Mouse (Mus musculus) left cerebral cortex, postnatal 14 days (tissue): ENCODE measurements around the gene Cbx7. TPM values are rescaled to one million over a fixed set of nuclear protein-coding genes. Genes with fewer than 3 reads are reported as not detected.
"Not testable (repeated sequence)": the region's sequence is repeated elsewhere in the genome, so short reads cannot be mapped to it uniquely, and the experiment has no call there.

Experiments used
- DNase-seq, 2 experiments: peaks; one replicate each; pipeline ENCODE4 v3.0.0; 2021 to 2022; ENCODE audit warnings: low spot score in 2 of 2, mixed read lengths in 1 of 2
- intact Hi-C: fragments of 180-260 bp; cut with DNase I; formaldehyde crosslinking; loops from one replicate; pipeline ENCODE4 v1.15.1; 2025
- total RNA-seq, 2 experiments: library from RNA; stranded (reverse); gene quantifications; 2 replicates each; pipeline ENCODE4 v1.2.3; 2021

Gene Cbx7
- total RNA-seq, 2 experiments from 2014 or later, result 9.9 to 11.9 TPM

DNA sequence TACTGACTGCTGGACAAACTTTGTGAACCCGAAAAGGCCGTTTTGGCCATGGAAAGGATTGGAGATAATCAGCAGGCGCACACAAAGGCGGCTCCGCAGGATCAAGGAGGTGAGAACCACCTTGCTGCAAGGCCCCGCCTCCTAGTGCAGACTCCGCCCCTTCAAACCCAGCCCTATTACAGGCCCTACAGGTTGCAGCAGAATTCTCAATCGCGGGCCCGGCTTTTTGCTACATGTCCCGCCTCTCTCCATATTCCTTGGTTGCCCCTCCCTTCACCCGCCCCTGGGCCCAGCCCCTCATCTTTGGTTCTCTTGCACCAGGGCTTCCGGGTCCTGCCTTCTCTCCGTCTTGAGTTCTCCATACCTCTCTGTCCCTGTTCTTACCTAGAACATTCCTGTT lies 64.1 kb downstream of the Cbx7 start:
- no peak for DNase-seq
- intact Hi-C loops, result no loop called here

DNA sequence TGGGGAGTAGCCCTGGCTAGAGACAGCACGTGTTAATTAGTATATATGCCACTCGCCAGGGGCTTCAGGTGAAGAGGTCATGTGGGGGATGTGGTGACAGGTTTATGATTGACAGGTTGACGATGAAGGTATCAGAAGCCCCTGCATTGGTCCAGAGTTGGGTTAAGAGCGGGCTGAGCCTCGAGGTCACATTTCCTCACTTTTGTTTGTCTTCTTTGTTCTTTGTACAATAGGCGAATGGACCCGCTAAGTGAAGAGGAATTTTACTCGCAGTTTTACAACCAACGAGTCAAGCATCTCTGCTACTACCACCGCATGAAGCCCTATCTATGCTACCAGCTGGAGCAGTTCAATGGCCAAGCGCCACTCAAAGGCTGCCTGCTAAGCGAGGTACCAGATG lies 65.7 kb downstream of the Cbx7 start:
- DNase-seq, result no peak
- intact Hi-C loops, result no loop called here

- DNase-seq, intact Hi-C loops: not testable (repeated sequence)
These were observed 66.2 kb downstream of the Cbx7 start for GRCm38 (mm10) chr15:79904678-79905077.

- intact Hi-C loops, result no loop called here
- DNase-seq, result no peak
These were observed 67.0 kb downstream of the Cbx7 start for GRCm38 (mm10) chr15:79903963-79904362.

- intact Hi-C loops, DNase-seq: not testable (repeated sequence)
These were observed 67.8 kb downstream of the Cbx7 start for GRCm38 (mm10) chr15:79903081-79903480.

- intact Hi-C loops, result no loop called here
- no peak for DNase-seq
These were observed 69.5 kb downstream of the Cbx7 start for GRCm38 (mm10) chr15:79901399-79901798.

DNA sequence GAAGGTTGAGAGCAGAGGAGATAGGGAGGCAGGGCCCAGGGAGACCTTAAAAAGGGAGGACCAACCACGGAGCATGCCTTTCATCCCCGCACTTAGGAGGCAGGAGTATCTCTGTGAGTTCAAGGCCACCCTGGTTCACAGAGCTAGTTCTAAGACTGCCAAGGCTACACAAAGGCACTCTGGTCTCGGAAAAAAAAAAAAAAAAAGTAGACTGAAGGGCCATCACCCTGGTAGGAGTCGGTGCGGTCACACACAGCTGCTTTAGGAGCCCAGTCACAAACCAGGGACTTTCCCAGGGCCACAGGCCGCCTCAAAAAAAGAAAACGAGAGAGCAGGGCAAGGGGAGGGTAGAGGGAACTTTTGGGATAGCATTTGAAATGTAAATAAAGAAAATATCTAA lies 70.2 kb downstream of the Cbx7 start:
- no peak for DNase-seq
- intact Hi-C loops, result no loop called here

DNA sequence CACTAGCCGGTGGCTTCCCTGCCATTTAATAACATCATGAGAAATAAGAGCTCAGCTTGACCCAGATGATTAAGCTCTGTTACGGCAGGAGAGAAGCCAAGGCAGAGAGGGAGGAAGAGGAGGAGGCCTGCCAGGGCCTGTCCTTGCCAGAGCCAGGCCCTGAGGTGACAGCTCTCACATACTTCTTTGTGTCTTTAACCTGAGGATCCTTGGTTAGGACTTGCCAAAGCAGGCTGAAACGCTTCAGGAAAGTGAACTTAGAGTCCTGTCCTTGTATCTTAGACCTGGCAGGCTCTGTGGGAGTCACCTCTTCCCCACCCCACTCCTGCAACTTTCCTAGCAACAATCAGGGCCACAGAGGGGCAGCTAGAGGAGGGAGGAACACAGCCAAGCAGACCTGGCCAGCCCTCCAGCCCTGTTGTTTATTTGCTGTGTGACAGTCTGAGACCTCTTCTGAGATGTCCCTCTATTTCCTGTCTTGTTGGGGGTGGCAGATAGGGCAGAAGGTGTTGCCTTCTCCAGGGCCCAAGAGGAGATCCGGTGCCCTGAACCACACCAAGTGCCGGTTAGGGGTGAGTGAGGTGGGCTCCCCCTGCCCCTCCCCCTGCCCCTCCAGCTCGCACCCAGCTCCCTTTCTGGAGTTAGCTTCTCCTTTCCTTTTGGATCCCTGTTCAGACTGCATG lies 71.0 kb downstream of the Cbx7 start:
- no peak for DNase-seq
- intact Hi-C loops, result no loop called here

- DNase-seq, result no peak
- intact Hi-C loops, result no loop called here
These were observed 71.9 kb downstream of the Cbx7 start for GRCm38 (mm10) chr15:79898988-79899387.

- intact Hi-C loops, result no loop called here
These were observed 74.7 kb downstream of the Cbx7 start for GRCm38 (mm10) chr15:79896080-79896725.

DNA sequence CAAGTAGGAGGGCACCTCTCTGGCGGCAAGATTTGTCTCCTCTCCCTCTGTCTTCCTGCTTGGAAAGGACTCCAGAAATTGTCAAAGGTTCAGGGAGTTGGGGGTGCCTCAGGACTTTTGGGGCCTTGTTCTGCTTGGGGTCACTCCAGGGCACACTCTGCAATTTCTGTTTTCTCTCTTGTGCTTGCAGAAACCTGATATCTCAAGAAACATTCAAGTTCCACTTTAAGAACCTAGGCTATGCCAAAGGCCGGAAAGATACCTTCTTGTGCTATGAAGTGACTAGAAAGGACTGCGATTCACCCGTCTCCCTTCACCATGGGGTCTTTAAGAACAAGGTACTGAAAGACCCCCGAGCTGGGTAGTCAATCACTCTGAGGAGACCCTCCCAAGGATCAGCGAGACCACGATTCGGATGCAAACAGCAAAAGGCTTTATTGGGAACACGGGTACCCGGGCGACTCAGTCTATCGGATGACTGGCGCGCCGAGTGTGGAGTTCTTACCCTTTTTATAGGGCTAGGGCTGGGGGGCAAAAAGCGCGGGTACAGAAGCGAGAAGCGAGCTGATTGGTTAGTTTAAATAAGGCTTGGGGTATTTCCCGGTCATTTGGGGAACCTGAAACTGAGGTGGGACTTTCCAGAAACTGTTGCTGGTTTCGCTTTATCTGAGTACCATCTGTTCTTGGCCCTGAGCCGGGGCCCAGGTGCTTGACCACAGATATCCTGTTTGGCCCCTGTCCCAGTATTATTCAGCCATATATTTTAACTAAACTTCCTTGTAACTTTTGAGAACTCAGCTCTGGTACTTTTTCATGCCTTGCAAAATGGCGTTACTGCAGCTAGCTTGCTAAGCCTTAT lies 75.5 kb downstream of the Cbx7 start:
- DNase-seq, intact Hi-C loops: not testable (repeated sequence)

More at GRCm38 (mm10) chr15:79896080-79896725, 74.7 kb downstream of the Cbx7 start:
- no peak for DNase-seq

- no peak for DNase-seq
- intact Hi-C loops, result no loop called here
These were observed 76.6 kb downstream of the Cbx7 start for GRCm38 (mm10) chr15:79894343-79894742.

- no peak for DNase-seq
- intact Hi-C loops, result no loop called here
These were observed 77.1 kb downstream of the Cbx7 start for GRCm38 (mm10) chr15:79893824-79894123.

- no peak for DNase-seq
- intact Hi-C loops, result no loop called here
These were observed 77.7 kb downstream of the Cbx7 start for GRCm38 (mm10) chr15:79892995-79893823.

- intact Hi-C loops, result no loop called here
- DNase-seq, result peak in 1 of 2 experiments; percentile 34
These were observed 78.7 kb downstream of the Cbx7 start for GRCm38 (mm10) chr15:79892213-79892541.

DNA sequence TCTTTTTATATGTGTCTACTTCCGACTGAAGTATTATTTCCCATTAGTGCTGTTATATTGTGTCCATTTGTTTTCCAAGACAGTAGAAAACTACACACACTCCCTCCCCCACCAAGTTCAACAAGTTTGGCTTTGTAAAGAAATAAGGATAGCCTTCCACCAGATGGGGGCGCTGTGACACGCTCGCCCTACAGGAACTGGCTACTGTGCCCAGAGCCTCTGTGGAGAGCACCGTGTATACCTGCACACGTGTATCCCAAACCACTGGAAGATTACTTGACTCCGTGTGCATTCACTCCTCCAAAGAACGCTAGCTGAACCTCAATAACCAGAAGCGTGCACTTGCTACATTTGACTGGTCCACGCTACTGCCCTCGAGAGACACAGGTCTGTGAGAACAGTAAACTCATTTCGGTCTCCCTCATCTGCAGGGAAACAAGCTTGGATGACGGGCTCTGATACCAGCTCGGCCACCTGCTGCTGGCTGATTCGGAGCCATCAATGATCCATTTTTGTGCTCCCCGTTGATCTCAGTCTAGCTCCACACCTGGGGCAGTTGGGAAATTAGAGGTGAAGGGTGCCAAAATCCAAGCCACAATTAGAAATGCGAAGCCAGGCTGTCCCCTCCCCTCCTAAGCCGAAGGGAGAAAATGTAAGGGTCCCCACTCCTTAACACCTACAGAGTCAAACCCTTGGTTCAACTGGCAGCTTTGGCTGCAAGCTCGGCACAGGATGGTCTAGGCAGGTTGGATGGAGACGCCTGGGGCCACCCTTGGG lies 79.3 kb downstream of the Cbx7 start, which contains the start of gene Apobec3:
Gene Apobec3 (plus strand): TSS at position 224 of the 777 bp plus-strand sequence.
- intact Hi-C loops, result no loop called here

GRCm38 (mm10) chr15:79884820-79885219 lies 86.1 kb downstream of the Cbx7 start:
- intact Hi-C loops, result loop anchor here (10.0 kb wide), 1 partner anchor 130 kb away; no protein-coding TSS in a partner anchor
- DNase-seq, result no peak

More for the DNA sequence above, 79.3 kb downstream of the Cbx7 start, which contains the start of gene Apobec3:
- DNase-seq, result peak; percentile 46 to 48

DNA sequence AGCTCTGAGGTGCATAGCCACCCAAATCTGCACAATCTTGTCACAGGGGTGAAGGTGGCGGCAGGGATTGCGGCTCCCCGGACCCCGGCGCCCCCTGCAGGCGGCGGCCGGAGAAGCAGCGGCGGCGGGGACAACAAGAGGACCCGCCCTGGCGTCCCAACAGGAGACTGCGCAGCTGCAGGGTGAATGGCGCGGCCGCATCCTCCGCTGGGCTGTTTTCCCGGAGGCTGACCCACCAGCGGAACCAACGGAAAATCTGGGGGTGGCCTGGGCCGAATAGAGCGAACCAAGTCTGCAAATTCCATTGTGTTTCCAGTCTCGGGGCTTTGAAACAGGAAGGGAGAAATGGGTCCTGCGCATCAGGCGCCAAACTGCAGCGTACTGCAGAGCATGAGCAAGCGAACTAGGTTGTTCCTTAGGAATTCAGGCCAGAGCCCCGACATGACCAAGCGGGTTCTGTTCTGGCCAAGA lies 87.5 kb downstream of the Cbx7 start:
- intact Hi-C loops, result loop anchor here (1.0 to 10.0 kb wide), 2 partner anchors 50 to 129 kb away; no protein-coding TSS in a partner anchor
- DNase-seq, result peak; percentile 95 to 96
